Mouse (Mus musculus) hindbrain, embryonic 11.5 days (tissue): ENCODE data around the gene Oas2. TPM values are rescaled to one million over a fixed set of nuclear protein-coding genes. Genes with fewer than 3 reads are reported as not detected.

Source experiments
- ATAC-seq: fragments of 200-750 bp; cut with Nextera tagmentation; 2 replicates; pipeline ENCODE4 v1.8.0; 2017; ENCODE audit warnings: mild to moderate bottlenecking, moderate TSS enrichment, moderate library complexity; ENCODE audit not compliant: low FRiP score
- DNase-seq: peaks from one replicate; pipeline ENCODE4 v3.0.0-alpha.2; 2015; ENCODE audit warnings: low spot score
- H3K27ac ChIP-seq: fragments of 300-500 bp; sonication (generic); 2 replicates; pipeline ENCODE4 v1.5.1; 2014; ENCODE audit warnings: mild to moderate bottlenecking, low read depth, low read length
- H3K27me3 ChIP-seq: fragments of 300-500 bp; sonication (generic); 2 replicates; pipeline ENCODE4 v1.6.1; 2014; ENCODE audit warnings: mild to moderate bottlenecking, low read length, moderate library complexity, mixed read lengths; ENCODE audit not compliant: control insufficient read depth, insufficient read depth
- H3K36me3 ChIP-seq: fragments of 300-500 bp; sonication (generic); 2 replicates; pipeline ENCODE4 v1.6.1; 2014; ENCODE audit warnings: mild to moderate bottlenecking, low read length, moderate library complexity, mixed read lengths; ENCODE audit not compliant: control insufficient read depth, insufficient read depth
- H3K4me1 ChIP-seq: fragments of 300-500 bp; sonication (generic); replicated peaks from 2 replicates; pipeline ENCODE4 v1.6.1; 2014; ENCODE audit warnings: low read length, mixed read lengths; ENCODE audit not compliant: control insufficient read depth, insufficient read depth
- H3K4me2 ChIP-seq: fragments of 300-500 bp; sonication (generic); replicated peaks from 2 replicates; pipeline ENCODE4 v1.6.1; 2014; ENCODE audit warnings: mild to moderate bottlenecking, low read depth, low read length
- H3K4me3 ChIP-seq: fragments of 300-500 bp; sonication (generic); 2 replicates; pipeline ENCODE4 v1.5.1; 2014; ENCODE audit warnings: low read depth, low read length
- H3K9ac ChIP-seq: fragments of 300-500 bp; sonication (generic); 2 replicates; pipeline ENCODE4 v1.6.1; 2014; ENCODE audit warnings: low read depth, low read length
- H3K9me3 ChIP-seq: fragments of 300-500 bp; sonication (generic); 2 replicates; pipeline ENCODE4 v1.6.1; 2016; ENCODE audit warnings: low read length; ENCODE audit not compliant: control insufficient read depth
- WGBS: fragments of 180-500 bp; shearing (Covaris S2); extraction: QIAGEN DNeasy Blood & Tissue Kit; methylation state at CpG from one replicate; pipeline ENCODE4 v1.1.7; 2014; 5-methylcytosine and 5-hydroxymethylcytosine counted together
- polyA plus RNA-seq: library from polyadenylated mRNA; unstranded; fragments of >200 nt; fragmentation: Nextera tagmentation; extraction: Ambion mirVana; gene quantifications from 2 replicates; pipeline ENCODE4 v1.2.1, GENCODE M21; 2014

Gene Oas2
- polyA plus RNA-seq, 1 experiment from 2014 or later, result not detected

DNA sequence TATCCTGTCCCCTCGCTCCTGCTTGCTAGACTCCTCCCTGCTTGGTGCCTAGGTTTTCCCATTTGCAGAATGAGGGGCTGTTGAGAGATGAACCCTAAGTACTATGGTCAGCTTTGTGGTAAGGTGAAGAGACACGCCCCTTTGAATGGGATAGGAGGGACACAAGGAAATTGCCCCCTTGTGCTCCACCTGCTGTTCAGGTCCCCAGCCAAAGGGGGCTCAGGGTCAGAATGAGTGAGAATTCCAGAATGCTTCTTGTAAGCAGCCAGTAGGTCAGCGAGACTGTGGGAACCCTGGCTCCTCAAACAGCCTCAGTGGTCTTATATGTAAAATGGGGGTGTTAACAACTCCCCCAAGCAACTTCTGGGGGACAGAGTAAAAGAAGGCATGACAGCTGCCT lies 51.5 kb downstream of the Oas2 start:
- ATAC-seq (no peak), DNase-seq (no peak)
- Histone ChIP-seq H3K27ac (no peak overlapping the region), H3K9ac (no peak overlapping the region), H3K4me1 (peaks cover 4% of the 10 kb centered on the region; the same call in 1 of the 2 replicates), H3K27me3 (peaks cover 31% of the 10 kb centered on the region), H3K36me3 (no peaks in the 10 kb centered on the region), H3K4me3 (no peak overlapping the region), H3K4me2 (no peak overlapping the region), H3K9me3 (no peaks in the 10 kb centered on the region)
- 67% methylated on average over 3 of the region's 3 CpGs for WGBS

DNA sequence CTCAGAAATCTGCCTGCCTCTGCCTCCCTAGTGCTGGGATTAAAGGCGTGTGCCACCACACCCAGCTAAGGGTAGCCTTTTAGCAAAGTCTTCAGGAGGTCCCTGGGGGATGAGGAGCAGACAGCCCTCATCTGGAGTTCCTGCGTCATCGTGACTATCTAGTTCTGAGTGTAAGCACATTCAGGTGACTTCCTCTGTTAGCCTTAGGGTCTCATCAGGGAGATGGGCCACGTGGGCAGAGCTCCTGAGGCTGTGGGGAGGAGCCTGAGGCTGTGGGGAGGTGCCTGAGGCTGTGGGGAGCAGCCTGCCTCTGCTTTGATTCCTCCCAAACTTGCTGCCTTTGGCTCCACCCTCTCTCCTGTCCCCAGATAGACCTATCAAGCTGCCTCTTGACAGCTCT lies 52.8 kb downstream of the Oas2 start:
- Histone ChIP-seq H3K9me3 (no peaks in the 10 kb centered on the region), H3K4me1 (peaks cover 4% of the 10 kb centered on the region; the same call in 1 of the 2 replicates), H3K36me3 (no peaks in the 10 kb centered on the region), H3K4me3 (no peak overlapping the region), H3K9ac (no peak overlapping the region), H3K4me2 (no peak overlapping the region), H3K27me3 (peaks cover 39% of the 10 kb centered on the region), H3K27ac (no peak overlapping the region)
- DNase-seq (no peak), ATAC-seq (no peak)
- WGBS, result 64% methylated on average over 4 of the region's 4 CpGs

DNA sequence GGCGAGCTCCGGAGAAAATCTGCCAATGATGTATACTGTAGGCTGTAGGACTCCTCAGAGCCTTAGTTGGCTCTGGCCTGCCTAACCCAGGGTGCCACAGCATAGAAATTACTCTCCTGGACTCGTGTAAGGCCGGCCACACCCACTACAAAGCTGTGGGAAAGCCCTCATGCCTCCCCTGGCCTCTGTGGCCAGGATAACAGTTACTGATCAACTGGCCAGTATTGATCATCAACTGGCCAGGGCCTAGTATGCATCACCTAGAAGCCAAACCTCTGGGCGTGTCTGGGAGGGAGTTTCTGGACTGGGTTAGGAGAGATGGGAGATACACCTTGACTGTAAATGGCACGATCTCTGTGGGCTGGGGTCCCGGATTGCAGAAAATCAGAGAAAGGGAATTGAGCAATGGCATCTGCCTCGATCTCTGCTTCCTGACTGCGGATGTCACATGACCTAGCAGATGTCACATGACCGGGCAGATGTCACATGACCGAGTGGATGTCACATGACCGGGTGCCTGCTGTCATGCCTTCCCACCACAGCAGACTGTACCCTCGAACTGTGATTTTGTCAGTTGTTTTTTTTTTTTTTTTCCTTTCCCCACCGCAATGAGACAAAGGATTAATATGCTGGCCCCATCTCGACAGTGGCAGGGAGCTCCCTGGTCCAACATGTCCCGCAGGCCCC lies 53.5 kb downstream of the Oas2 start:
- DNase-seq (no peak), ATAC-seq (no peak)
- Histone ChIP-seq H3K4me2 (no peak overlapping the region), H3K36me3 (no peaks in the 10 kb centered on the region), H3K9me3 (no peaks in the 10 kb centered on the region), H3K9ac (no peak overlapping the region), H3K27ac (no peak overlapping the region), H3K4me1 (peaks cover 4% of the 10 kb centered on the region; the same call in 1 of the 2 replicates), H3K4me3 (no peak overlapping the region), H3K27me3 (peaks cover 39% of the 10 kb centered on the region)
- WGBS, result 68% methylated on average over 16 of the region's 16 CpGs

DNA sequence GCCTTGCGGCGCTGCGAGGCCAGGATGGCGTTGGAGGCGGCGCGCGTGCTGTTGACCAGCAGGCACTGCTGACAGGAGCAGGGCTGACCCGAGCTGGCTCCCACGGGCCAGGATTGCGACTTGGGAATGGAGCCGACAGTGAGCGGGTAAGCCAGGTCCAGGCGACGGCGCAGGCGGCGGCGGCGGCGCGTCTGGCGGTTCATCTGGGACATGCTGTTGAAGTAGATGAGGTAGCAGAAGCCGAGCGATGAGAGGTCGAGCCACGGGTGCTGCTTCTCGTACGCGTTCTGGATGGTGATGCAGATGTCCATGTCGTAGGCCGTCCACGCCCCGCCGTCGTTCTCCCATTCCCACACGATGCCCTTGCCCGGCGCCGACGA lies 55.0 kb downstream of the Oas2 start:
- Histone ChIP-seq H3K36me3 (no peaks in the 10 kb centered on the region), H3K9ac (no peak overlapping the region), H3K9me3 (no peaks in the 10 kb centered on the region), H3K27ac (no peak overlapping the region), H3K4me1 (peaks cover 4% of the 10 kb centered on the region; the same call in 1 of the 2 replicates), H3K4me3 (no peak overlapping the region; the same call in 1 of the 2 replicates), H3K4me2 (peak overlapping the region; percentile 25), H3K27me3 (peaks cover 39% of the 10 kb centered on the region)
- no peak for DNase-seq
- no peak for ATAC-seq
- 2% methylated on average over 41 of the region's 41 CpGs for WGBS

DNA sequence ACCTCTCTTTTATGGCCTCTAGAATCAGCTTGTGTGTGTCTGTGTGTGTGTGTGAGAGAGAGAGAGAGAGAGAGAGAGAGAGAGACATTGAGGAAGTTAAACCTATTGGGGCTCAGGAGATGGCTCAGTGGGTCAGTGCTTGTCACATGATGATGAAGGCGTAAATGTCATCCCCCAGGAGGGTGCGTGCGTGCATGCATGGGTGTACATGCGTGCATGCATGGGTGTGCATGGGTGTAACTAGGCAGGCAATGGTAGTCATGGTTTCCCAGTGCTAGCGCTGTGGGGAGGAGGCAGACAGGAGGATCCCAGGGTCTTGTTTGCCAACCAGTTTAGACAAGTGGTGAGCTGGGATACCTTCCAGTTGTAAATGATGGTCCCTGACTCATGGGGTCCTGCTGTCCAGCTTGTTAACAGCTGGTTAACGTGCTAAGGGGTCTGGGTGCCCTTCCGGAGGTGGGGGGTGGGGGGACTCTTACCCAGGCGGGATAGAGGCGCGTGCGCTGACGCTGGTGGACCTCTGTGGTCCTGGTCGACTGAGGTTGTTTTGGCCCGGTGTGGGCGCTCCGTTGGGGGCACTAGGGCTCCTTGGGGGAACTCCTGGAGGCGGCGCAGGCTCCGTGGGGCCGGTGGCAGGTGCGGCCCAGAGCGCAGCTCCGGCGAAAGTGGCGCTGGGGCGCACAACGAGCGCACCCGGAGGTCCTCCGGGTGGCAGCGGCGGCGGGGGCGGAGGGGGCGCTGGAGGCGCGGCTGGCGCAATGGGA lies 55.5 kb downstream of the Oas2 start:
- 11% methylated on average over 34 of the region's 38 CpGs for WGBS

DNA sequence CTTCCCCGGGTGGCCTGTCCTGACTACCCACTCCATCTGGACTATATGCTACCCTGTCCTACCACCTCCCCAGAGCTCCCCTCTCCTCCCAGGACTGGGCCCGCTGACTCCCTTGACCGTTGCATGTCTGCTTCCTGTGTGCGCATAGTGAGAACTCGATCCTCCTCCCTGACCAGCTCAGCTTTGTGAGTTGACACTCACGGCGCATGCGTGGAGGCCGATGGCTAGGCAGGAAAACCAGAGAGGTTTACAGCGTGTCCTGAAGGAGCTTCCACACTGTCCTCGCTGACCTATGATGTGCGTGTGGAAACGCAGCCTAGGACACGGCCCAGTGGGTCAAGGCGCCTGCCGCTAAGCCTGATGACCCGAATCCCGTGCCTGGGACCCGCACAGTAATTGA lies 57.6 kb downstream of the Oas2 start:
- WGBS, result 74% methylated on average over 19 of the region's 19 CpGs
- H3K27ac ChIP-seq, result no peak overlapping the region
- no peak for ATAC-seq

More for the DNA sequence above, 55.5 kb downstream of the Oas2 start:
- Histone ChIP-seq H3K4me1 (peaks cover 4% of the 10 kb centered on the region; the same call in 1 of the 2 replicates), H3K9ac (no peak overlapping the region), H3K27ac (no peak overlapping the region), H3K36me3 (no peaks in the 10 kb centered on the region), H3K27me3 (peaks cover 39% of the 10 kb centered on the region), H3K9me3 (no peaks in the 10 kb centered on the region), H3K4me3 (no peak overlapping the region; the same call in 1 of the 2 replicates), H3K4me2 (peak overlapping the region; percentile 25; the same call in 1 of the 2 replicates)
- no peak for DNase-seq
- no peak for ATAC-seq

DNA sequence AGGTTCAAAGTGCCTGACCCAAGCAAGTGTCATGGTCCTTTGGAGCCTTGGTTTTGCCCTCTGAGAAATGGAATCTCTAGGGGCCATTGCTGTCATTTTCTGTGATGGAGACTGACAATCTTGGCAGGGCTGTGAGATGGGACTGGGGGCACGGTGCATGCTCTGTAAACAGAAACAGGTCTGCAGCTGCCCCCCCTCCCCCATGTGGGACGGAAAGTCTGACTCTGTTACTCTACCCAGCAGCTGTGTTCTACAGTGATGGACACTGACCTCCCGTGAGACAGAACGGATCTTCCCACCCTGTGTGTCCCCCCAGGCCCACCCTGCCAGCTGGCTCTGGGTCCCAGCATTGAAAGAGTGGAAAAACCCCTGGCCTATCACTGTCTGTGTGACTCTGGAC lies 59.2 kb downstream of the Oas2 start:
- H3K27ac ChIP-seq, result no peak overlapping the region
- no peak overlapping the region for H3K9ac ChIP-seq
- H3K36me3 ChIP-seq, result no peaks in the 10 kb centered on the region
- no peak overlapping the region for H3K4me3 ChIP-seq
- no peak for ATAC-seq
- H3K27me3 ChIP-seq, result peaks cover 32% of the 10 kb centered on the region
- 51% methylated on average over 4 of the region's 4 CpGs for WGBS
- H3K4me1 ChIP-seq, result peaks cover 4% of the 10 kb centered on the region; the same call in 1 of the 2 replicates
- DNase-seq, result no peak
- H3K4me2 ChIP-seq, result no peak overlapping the region
- no peaks in the 10 kb centered on the region for H3K9me3 ChIP-seq

More for the DNA sequence above, 57.6 kb downstream of the Oas2 start:
- Histone ChIP-seq H3K9me3 (no peaks in the 10 kb centered on the region), H3K27me3 (peaks cover 39% of the 10 kb centered on the region), H3K4me3 (no peak overlapping the region), H3K4me1 (peaks cover 4% of the 10 kb centered on the region; the same call in 1 of the 2 replicates), H3K36me3 (no peaks in the 10 kb centered on the region), H3K4me2 (no peak overlapping the region), H3K9ac (no peak overlapping the region)
- no peak for DNase-seq

DNA sequence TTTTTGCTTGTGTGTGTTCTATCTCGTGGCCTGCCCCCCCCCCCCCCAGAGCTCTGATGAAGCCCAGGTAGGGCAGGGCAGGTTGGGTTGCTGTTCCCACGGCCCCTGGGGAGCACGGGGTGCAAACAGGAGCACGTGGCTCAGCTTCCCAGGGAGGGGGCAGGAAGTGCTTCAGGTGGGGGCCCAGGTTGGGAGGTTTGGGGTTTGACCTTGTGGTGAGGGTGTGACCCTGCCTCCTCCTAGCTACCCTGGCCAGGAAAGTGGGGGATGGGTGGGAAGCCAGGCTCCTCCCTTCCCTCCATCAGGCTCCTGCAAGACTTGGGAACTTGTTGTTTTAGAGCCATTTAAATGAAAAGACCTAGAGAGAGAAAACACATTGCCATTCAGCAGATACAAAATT lies 61.2 kb downstream of the Oas2 start:
- H3K9ac ChIP-seq, result no peak overlapping the region
- no peak overlapping the region for H3K4me3 ChIP-seq
- no peaks in the 10 kb centered on the region for H3K9me3 ChIP-seq
- DNase-seq (no peak), ATAC-seq (no peak)
- no peaks in the 10 kb centered on the region for H3K4me1 ChIP-seq
- no peak overlapping the region for H3K4me2 ChIP-seq
- no peak overlapping the region for H3K27ac ChIP-seq
- no peaks in the 10 kb centered on the region for H3K36me3 ChIP-seq
- 39% methylated on average over 4 of the region's 4 CpGs for WGBS
- H3K27me3 ChIP-seq, result peaks cover 19% of the 10 kb centered on the region
